8 mouse cellular contexts compared by ENCODE assay signal in genomic region chr10:69583874-69584481, GRCm38 (mm10).
DNase-seq lines count a peak whose midpoint lies in the region; ATAC-seq and TF ChIP-seq lines count a peak whose summit lies in the region.

No protein-coding gene starts in this region.

- peaks cover 58% of the 10 kb centered on the region for H3K4me1 ChIP-seq in hindbrain, embryonic 13.5 days (replicated peaks)
- peaks cover 35% of the 10 kb centered on the region for H3K4me1 ChIP-seq in neural tube, embryonic 15.5 days
- 0 out of 2 replicates have a peak, but pooled peaks cover 3% of the 10 kb centered on the region for H3K4me1 ChIP-seq in thymus, adult 2 months (replicated peaks; ENCODE audit: control insufficient read depth, insufficient read depth, low read length)

- H3K4me2 ChIP-seq in hindbrain, embryonic 13.5 days: no peak overlapping the region; the same call in 1 of the 2 replicates
- H3K4me2 ChIP-seq in neural tube, embryonic 15.5 days: no peak overlapping the region

- H3K27me3 ChIP-seq in hindbrain, embryonic 13.5 days: no peaks in the 10 kb centered on the region
- H3K27me3 ChIP-seq in neural tube, embryonic 15.5 days (replicated peaks): no peaks in the 10 kb centered on the region
- H3K27me3 ChIP-seq in thymus, adult 2 months (ENCODE audit: control insufficient read depth, insufficient read depth, low read length): no peaks in the 10 kb centered on the region

- 12% methylated on average over 11 of the region's 11 CpGs for WGBS in hindbrain, embryonic 13.5 days
- 7% methylated on average over 11 of the region's 11 CpGs for WGBS in neural tube, embryonic 15.5 days
- 58% methylated on average over 11 of the region's 11 CpGs for WGBS in thymus, adult 2 months

- no peak overlapping the region for H3K4me3 ChIP-seq in hindbrain, embryonic 13.5 days
- no peak overlapping the region for H3K4me3 ChIP-seq in neural tube, embryonic 15.5 days (replicated peaks)
- H3K4me3 ChIP-seq in thymus, adult 2 months (ENCODE audit: control insufficient read depth, insufficient read depth, low read length): no peak overlapping the region

- no peak for TF ChIP-seq CTCF in thymus, adult 2 months (IDR thresholded peaks at IDR 0.05; ENCODE audit: borderline replicate concordance, control insufficient read depth, extremely low read depth, insufficient read depth, low read length, poor library complexity)

- peak; percentile 84 for DNase-seq in Muller cell, postnatal 12 days (ENCODE audit: inconsistent ontology term)
- peak; percentile 76 for DNase-seq in embryo, embryonic 9.5 days (ENCODE audit: extremely low spot score)
- peak; percentile 35 for DNase-seq in liver
- DNase-seq in thymus, adult 2 months: no peak
- DNase-seq in right cerebral cortex, postnatal 25 days: no peak
- DNase-seq in cerebellum, adult 8-10 months: no peak

- no peak for TF ChIP-seq POLR2A in thymus, adult 2 months (IDR thresholded peaks at IDR 0.05; ENCODE audit: control insufficient read depth, extremely low read depth, insufficient read depth, low read length, poor library complexity)

- peak; percentile 71 for ATAC-seq in hindbrain, embryonic 13.5 days (ENCODE audit: low FRiP score)
- ATAC-seq in neural tube, embryonic 15.5 days (ENCODE audit: low FRiP score): no peak

- H3K27ac ChIP-seq in hindbrain, embryonic 13.5 days: peak overlapping the region; percentile 86
- H3K27ac ChIP-seq in neural tube, embryonic 15.5 days (replicated peaks): peak overlapping the region; percentile 52
- no peak overlapping the region for H3K27ac ChIP-seq in thymus, adult 2 months (ENCODE audit: control insufficient read depth, insufficient read depth, low read length)

- peak overlapping the region; percentile 11; the same call in 1 of the 2 replicates for H3K9ac ChIP-seq in hindbrain, embryonic 13.5 days
- no peak overlapping the region for H3K9ac ChIP-seq in neural tube, embryonic 15.5 days (replicated peaks)

- no peaks in the 10 kb centered on the region for H3K36me3 ChIP-seq in hindbrain, embryonic 13.5 days
- no peaks in the 10 kb centered on the region; the same call in 1 of the 2 replicates for H3K36me3 ChIP-seq in neural tube, embryonic 15.5 days
- H3K36me3 ChIP-seq in thymus, adult 2 months (ENCODE audit: control insufficient read depth, insufficient read depth, low read length): no peaks in the 10 kb centered on the region

- H3K9me3 ChIP-seq in hindbrain, embryonic 13.5 days: no peaks in the 10 kb centered on the region
- no peaks in the 10 kb centered on the region for H3K9me3 ChIP-seq in neural tube, embryonic 15.5 days (replicated peaks)

Comparison
In these comparisons a context has a peak if more than half of its experiments do, and no peak if none do; other contexts are left out.
1. DNase-seq: peak in Muller cell, postnatal 12 days (single experiment), embryo, embryonic 9.5 days (single experiment) and liver (single experiment); none in thymus, adult 2 months (single experiment), right cerebral cortex, postnatal 25 days (single experiment) and cerebellum, adult 8-10 months (single experiment).